Mouse (Mus musculus): ENCODE measurements around the gene Slc30a2.

The Slc30a2 gene

DNA sequence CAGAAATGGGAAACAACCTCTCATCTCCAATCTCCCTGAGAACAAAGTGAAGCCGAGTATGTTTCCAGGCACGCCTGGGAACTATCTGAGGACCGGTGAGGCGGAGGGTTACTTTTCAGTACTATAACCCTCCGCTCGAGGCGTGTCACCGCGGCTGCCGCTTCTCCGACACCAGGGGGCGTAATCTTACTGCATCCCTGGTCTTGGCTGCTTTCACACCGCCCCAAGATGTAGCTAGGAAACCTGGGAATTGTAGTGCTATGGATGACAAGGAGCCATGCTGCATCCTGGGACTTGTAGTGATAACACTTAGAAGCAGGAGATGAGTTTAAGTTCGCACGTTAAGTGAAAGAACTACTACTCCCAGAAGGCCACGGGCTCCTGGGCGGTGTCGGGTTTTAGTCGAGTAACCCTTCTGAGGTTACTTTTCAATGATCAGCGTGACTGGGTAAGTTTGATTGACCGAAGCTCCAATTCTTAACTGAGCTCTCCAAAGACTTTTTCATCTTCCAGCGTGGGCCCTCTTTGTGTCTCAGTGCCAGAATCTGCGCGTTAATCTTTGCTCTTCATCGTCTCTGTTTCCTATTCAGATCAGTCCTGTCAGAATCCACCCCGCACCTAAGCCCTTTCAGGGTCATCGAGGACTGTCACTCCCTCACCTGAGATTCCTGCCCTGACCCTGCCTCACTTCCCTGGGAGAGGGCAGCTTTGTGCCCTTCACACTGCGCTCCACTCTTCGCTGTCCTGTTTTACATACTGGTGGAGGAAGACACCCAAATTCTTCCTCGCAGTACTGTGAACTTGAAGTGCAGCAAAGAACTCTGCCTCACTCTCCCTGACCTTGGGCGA lies 53.2 kb downstream of the Slc30a2 start, which contains the start of gene Pafah2:
Gene Pafah2 (plus strand): TSS at position 344 of the 849 bp plus-strand sequence.
- peak; percentile 98 for DNase-seq (ENCODE audit: low read depth, low spot score)

DNA sequence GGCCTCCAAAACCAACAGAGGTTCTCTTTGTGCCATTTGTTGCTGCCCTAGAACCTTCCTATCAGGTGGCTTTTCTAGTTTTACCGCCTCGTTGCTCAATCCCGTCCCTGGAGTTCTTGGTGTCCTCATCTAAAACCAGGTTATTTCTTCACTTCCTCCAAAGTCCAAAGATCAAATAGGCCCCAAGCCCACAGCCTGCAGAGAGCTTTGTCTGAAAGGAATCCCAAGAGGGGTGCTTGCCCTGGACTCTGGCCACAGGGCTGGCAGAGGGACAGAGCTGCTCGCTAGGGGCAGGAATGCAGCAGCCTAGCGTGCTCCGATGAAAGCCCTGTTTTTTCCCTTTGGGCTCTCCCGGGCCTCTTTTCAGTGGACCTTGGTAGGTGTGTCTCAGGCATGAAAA lies 54.1 kb downstream of the Slc30a2 start:
- DNase-seq (ENCODE audit: low read depth, low spot score): no peak

DNA sequence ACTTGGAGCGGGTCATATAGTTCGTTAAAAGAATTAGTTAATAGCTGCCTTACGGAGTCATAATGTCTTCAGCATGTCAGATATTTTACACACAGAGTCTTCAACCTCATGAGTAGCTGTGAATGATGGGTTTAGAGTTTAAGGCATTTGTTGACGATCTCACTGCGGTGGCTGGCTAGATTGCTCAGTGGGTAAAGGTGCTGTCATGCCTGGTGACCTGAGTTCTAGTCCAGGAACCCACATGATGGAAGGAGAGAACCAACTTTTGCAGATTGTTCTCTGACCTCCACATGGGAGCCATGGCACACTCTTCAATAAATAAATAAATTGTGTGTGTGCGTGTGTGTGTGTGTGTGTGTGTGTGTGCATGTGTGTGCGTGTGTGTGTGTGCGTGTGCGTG lies 54.8 kb downstream of the Slc30a2 start:
- DNase-seq (ENCODE audit: low read depth, low spot score): no peak

DNA sequence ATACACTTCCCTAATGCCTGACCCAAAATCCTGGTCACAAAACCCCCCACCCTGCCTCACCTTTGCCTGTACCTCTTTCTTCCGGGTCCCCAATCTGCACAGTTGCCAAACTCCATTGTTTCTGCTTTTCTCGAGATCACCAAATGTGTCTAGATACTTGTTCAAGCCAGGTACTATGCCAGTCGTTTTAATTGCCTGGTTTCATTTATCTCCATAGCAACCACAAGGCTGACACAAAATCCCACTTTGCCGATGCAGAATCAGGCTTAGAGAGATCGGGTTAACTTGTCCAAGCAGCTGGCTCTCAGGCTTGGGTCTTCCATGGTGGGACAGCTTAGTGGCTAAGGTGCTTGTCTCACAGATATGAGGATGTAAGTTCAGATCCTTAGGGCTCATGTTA lies 57.2 kb downstream of the Slc30a2 start:
- DNase-seq (ENCODE audit: low read depth, low spot score): no peak

DNA sequence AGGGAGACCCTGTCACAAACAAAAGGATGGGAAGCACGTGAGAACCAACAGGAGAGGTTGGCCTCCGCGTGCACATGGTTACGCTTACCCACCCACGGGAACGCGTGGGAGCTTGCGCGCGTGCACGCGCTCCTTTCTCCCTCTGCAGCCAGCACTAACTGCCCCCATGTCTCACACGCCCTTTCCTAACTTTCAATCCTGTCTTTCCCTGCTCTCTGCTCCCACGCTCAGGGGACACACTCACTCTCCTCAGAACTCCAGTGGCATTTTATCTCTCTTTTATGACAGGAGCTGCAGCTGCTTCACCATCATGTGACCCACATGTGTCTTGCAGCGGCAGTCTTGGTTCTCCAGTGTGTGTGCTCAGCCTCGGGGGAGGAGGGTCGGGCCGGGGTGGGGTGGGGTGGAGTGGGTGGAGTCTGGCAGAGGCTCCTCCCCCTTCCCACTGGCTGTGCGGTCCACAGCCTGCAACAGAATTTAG lies 58.2 kb downstream of the Slc30a2 start:
- DNase-seq (ENCODE audit: low read depth, low spot score): peak; percentile 50

DNA sequence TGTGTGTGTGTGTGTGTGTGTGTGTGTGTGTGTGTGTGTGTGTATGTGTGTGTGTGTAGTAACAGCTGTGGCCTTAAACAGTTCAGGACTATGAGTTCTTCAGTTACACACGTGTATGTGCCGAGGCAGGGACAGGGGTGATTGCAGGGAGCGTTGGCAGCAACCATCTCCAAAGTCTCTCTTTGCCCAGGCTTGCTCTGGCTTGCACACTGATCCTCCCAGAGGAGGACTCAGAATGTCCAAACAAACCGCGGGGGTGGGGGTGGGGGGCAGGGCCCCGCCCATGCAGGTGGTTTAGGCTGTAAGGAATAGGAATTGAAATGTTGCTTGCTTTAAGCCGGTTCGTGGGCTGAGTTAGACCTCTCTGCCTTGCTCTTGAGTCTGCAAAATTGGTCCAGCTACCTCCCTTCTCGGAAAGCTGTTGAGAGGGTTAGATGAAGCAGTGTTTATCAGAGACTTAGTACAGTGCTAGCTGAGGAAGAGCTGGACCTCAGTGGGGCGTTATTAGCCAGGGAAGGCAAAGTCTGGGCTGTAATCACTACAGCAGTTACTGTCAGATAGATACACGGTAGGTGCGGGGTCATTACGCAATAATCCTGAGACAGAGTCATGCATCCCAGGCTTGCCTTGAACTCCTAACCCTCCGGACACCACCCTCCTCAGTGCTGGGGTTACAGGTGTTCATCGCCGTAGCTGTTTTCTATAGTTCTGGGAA lies 59.0 kb downstream of the Slc30a2 start:
- DNase-seq (ENCODE audit: low read depth, low spot score): peak; percentile 12

DNA sequence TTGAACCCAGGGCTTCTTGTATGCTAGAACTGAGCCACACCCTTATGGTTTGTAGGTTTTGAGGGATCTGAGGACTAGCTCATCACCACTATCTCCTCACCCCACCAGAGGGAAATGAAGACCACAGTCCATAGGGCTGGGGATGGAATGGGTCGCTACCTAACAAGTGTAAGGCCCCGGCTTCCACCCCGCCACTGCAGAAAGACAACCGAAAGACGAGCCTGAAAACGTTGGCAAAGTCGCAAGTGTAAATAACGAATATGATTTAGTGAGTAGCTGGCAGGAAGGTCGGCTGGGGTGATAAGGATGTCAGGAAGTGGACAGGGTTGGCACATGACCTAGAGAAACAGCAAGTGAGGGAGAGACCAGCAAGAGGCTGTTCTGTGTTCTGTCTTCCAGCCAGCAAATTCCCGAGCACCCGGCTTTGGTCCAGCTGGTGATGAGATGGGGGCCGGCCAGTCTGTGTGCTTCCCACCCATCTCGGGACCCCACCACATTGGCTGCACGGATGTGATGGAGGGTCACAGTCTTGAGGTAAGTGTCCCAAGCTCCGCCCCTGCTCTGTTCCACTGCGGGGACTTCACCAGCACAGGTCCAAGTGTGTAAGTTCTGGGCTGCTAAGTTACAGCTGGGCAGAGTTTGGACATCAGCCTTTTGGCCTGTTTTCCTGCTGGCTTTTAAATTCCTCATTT lies 59.7 kb downstream of the Slc30a2 start:
- DNase-seq (ENCODE audit: low read depth, low spot score): no peak

DNA sequence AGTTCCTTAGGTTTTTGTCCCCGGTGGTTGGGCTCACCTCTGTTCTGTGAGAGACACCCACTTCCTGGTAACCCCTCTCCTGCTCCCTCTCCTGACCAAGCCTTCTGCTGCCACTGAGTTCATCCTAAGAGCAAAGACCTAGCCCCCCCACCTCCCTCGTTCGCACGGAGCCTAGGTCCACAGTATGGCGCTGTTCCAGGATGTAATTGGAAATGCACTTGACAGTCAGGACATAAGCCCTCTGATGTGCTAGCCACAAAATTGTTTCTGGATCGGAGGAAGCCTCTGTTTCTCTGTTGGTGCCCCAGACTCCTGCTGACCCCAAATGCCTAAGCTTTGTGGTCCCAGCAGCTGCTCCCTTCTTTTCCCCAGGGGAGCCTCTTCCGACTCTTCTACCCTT lies 60.7 kb downstream of the Slc30a2 start:
- no peak for DNase-seq (ENCODE audit: low read depth, low spot score)
